Mouse (Mus musculus) left cerebral cortex, adult 2 months (tissue): ENCODE results near the gene Fam240a. TPM values are rescaled to one million over a fixed set of nuclear protein-coding genes. Genes with fewer than 3 reads are reported as not detected.

Source experiments
- DNase-seq, 2 experiments: peaks; one replicate each; pipeline ENCODE4 v3.0.0; 2021 to 2022; ENCODE audit warnings: low spot score in 2 of 2, mixed read lengths in 1 of 2; ENCODE audit errors: extremely low spot score in 1 of 2
- H3K27ac ChIP-seq: fragments of 200-600 bp; 2 replicates; pipeline ENCODE4 v1.8.1; 2022
- H3K4me3 ChIP-seq: fragments of 200-600 bp; 2 replicates; pipeline ENCODE4 v1.8.1; 2022
- CTCF ChIP-seq: fragments of 200-600 bp; IDR thresholded peaks from 2 replicates; pipeline ENCODE4 v1.8.1; 2022; ENCODE audit warnings: antibody characterized with exemption, mild to moderate bottlenecking, moderate library complexity
- intact Hi-C: fragments of 180-260 bp; cut with DNase I; formaldehyde crosslinking; loops from one replicate; pipeline ENCODE4 v1.15.1; 2025
- total RNA-seq, 2 experiments: library from RNA; stranded (reverse); gene quantifications; 2 replicates each; pipeline ENCODE4 v1.2.3; 2021

Fam240a gene
- total RNA-seq, 2 experiments from 2014 or later = not detected

- Histone ChIP-seq H3K4me3 (no peak overlapping the region), H3K27ac (no peak overlapping the region)
- no peak for TF ChIP-seq CTCF
- no peak for DNase-seq
- intact Hi-C loops = no loop called here
Observed at GRCm38 (mm10) chr9:110887388-110888303, 29.0 kb downstream of the Fam240a start.

GRCm38 (mm10) chr9:110881953-110882352, 34.7 kb downstream of the Fam240a start:
- no peak for DNase-seq
- Histone ChIP-seq H3K27ac (no peak overlapping the region), H3K4me3 (peak overlapping the region; percentile 3; the same call in 1 of the 2 replicates)
- intact Hi-C loops = no loop called here
- TF ChIP-seq CTCF = no peak

DNA sequence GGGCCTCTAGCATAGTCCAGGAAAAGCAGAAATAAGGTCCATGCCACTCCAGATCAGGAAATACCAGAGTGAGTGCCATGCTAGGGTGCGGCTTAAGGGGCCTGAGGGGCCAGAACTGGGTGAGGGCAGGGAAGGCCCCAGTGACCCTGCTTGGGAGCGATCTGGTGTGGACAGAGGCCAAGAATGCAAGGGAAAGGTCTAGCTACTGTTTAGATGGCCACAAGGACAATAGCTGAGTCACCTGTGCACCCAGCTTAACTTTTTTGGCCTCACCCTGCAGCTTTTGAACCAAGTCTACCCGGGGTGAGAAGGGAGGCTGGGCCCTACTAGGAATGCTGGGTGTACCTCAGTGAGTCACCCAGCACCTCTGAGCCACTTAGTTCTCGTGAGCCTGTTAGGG, 35.9 kb downstream of the Fam240a start:
- no peak for TF ChIP-seq CTCF
- Histone ChIP-seq H3K27ac (peak overlapping the region; percentile 82; the same call in 1 of the 2 replicates), H3K4me3 (peak overlapping the region; percentile 66)
- DNase-seq = no peak
- intact Hi-C loops = no loop called here

DNA sequence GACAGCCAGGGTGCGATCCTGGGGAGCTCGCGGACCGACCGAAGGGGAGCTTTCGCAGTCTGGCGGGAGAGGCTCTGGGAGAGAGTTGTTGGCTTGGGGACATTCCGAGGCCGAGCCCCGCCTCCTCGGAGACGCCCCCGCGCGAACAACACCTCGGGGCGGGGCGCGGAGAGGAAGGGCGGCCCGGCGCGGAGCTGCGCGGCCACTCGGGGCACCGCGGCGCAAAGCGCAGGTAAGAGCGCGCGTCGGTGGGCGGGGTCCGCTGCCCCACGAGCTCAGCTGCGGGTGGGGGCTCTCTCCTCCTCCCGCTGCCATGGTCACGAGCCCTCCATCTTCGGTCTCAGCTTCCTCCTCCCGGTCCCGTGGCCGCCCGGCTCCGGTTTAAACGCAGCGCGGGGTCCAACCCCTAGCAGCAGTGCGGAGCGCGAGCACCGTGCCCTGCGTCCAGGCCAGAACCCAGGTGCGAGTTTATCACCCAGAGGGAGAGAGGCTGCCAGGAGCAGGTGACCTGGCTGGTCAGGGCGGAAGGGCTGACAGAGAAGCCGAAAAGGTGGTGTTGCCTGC, 36.6 kb downstream of the Fam240a start, which contains the start of gene Tmie:
Tmie (minus strand) TSS at position 116 of the 564 bp plus-strand sequence.
- Histone ChIP-seq H3K4me3 (peak within 1 kb of the TSS; percentile 66), H3K27ac (peak within 1 kb of the TSS; percentile 82)
- TF ChIP-seq CTCF = no peak
- DNase-seq = peak; percentile 53 to 57
- intact Hi-C loops = loop anchor here (5.0 kb wide), 1 partner anchor 228 kb away; the partner anchor contains the start of gene Nbeal2

DNA sequence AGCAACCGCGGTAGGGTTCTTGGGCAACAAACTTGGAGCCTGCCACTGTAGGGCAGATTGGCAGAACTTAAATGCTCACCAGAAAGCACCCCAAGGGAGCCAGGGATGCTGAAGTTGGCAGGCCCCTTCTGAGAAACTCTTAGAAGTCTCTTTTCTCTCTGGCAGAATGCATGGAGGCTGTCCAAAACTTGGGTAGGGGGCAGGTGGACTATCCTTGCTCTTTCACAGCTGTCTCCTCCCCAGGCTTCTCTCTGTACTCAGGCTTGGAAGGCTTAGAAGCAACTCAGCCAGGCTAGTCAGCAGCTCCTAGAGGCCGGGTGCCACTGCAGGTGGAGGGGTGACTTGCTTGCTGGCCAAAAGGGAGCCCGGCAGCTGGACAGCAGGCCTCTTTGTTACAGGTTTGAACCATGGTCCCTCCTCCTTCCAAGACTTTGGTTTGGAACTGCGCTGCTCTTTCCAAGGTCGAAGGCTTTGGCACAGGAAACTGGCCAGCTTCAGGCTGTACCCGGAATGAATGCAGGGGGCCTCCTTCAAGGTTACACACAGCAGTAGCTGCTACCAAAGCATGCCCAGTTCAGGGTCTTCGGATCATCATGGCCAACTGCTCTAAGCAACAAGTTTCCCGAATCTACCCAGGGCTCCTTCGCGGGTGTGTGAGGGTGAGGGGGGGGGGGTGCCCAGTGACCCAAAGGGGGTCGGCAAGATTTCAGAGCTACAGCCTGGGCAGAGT, 37.3 kb downstream of the Fam240a start, which contains the start of gene Als2cl:
Als2cl (plus strand) TSS at position 680 of the 730 bp plus-strand sequence.
- Histone ChIP-seq H3K4me3 (peak within 1 kb of the TSS; percentile 66), H3K27ac (peak within 1 kb of the TSS; percentile 82)
- TF ChIP-seq CTCF = no peak
- intact Hi-C loops = loop anchor here (5.0 kb wide), 1 partner anchor 227 kb away; the partner anchor contains the start of gene Nbeal2
- peak in 1 of 2 experiments; percentile 37 for DNase-seq

DNA sequence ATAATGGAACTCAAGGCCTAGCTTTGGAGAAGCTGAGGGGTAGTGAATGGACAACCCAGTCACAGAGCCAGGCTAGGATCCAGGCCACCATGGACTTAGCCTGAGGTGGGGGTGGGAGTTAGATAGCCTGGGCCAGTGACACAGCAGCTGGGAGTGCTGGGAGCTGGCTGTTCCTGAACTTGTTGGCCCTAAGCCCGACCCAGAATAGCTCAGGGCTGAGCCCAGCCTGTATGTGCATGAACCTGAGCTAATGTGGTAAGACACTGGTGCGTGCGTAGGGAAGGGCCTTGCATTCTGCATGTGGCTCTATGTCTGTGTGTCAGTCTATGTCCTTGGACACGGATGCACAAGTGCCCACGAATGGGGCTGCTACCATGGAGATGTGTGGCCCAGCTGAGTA, 38.8 kb downstream of the Fam240a start:
- intact Hi-C loops = loop anchor here (5.0 kb wide), 1 partner anchor 226 kb away; the partner anchor contains the start of gene Nbeal2
- H3K27ac ChIP-seq = no peak overlapping the region
- peak in 1 of 2 experiments; percentile 31 for DNase-seq

DNA sequence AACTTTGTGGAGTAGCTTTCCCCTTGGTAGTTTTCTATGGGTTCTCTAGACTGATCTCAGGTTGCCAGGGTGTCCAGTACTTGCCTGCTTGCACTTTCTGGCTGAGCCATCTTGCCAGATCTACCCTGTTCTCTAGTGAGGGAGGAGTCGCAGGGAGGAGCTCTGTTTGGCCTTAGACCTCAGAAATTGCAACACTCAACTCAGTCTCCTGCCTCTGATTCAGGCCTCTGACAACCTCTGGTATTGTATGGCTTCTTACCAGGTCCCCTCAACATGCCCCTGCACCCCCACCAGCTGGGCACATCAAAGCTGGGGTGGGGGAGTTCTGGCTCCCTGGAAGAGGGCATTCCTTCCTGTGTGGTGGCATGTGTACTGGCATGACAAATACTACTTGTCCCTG, 39.3 kb downstream of the Fam240a start:
- intact Hi-C loops = loop anchor here (5.0 kb wide), 1 partner anchor 225 kb away; the partner anchor contains the start of gene Nbeal2
- DNase-seq = no peak
- no peak for TF ChIP-seq CTCF
- H3K4me3 ChIP-seq = no peak overlapping the region
- H3K27ac ChIP-seq = no peak overlapping the region

More for the DNA sequence above, 38.8 kb downstream of the Fam240a start:
- no peak overlapping the region for H3K4me3 ChIP-seq
- no peak for TF ChIP-seq CTCF

GRCm38 (mm10) chr9:110875288-110875695, 41.4 kb downstream of the Fam240a start:
- Histone ChIP-seq H3K27ac (no peak overlapping the region), H3K4me3 (no peak overlapping the region)
- no peak for DNase-seq
- intact Hi-C loops = loop anchor here (5.0 kb wide), 1 partner anchor 223 kb away; the partner anchor contains the start of gene Nbeal2
- no peak for TF ChIP-seq CTCF

- Histone ChIP-seq H3K4me3 (no peak overlapping the region), H3K27ac (no peak overlapping the region)
- DNase-seq = no peak
- intact Hi-C loops = loop anchor here (5.0 kb wide), 2 partner anchors 222 to 462 kb away; partner anchors contain the start of gene Nbeal2
- no peak for TF ChIP-seq CTCF
Observed at GRCm38 (mm10) chr9:110874660-110875191, 41.9 kb downstream of the Fam240a start.

GRCm38 (mm10) chr9:110873681-110874659, 42.7 kb downstream of the Fam240a start:
- Histone ChIP-seq H3K4me3 (peak overlapping the region; percentile 41), H3K27ac (no peak overlapping the region)
- peak in 1 of 2 experiments; percentile 42 for DNase-seq
- intact Hi-C loops = loop anchor here (5.0 kb wide), 1 partner anchor 462 kb away; no protein-coding TSS in a partner anchor
- peak; percentile 16 for TF ChIP-seq CTCF
